Mouse (Mus musculus) ES-Bruce4 (cell line): Measurements from ENCODE around the gene Dusp23. TPM values are rescaled to one million over a fixed set of nuclear protein-coding genes. Genes with fewer than 3 reads are reported as not detected.

Experiments used
- H3K27ac ChIP-seq: 2 replicates; pipeline ENCODE4 v1.5.1; 2012; ENCODE audit warnings: low read length, inconsistent platforms; ENCODE audit not compliant: insufficient read depth
- H3K27me3 ChIP-seq: 2 replicates; pipeline ENCODE4 v1.6.1; 2012; ENCODE audit warnings: mild to moderate bottlenecking, low read length, inconsistent platforms; ENCODE audit not compliant: control insufficient read depth, poor library complexity, insufficient read depth, severe bottlenecking
- H3K36me3 ChIP-seq: 2 replicates; pipeline ENCODE4 v1.6.1; 2012; ENCODE audit warnings: inconsistent platforms, mild to moderate bottlenecking, low read length, moderate library complexity; ENCODE audit not compliant: control insufficient read depth, poor library complexity, insufficient read depth, severe bottlenecking
- H3K4me1 ChIP-seq: one replicate; pipeline ENCODE4 v1.8.1; 2011; ENCODE audit warnings: low read length; ENCODE audit not compliant: control insufficient read depth, insufficient read depth
- H3K4me3 ChIP-seq: 2 replicates; pipeline ENCODE4 v1.5.1; 2011; ENCODE audit warnings: low read depth, mild to moderate bottlenecking, low read length
- H3K9ac ChIP-seq: 2 replicates; pipeline ENCODE4 v1.6.1; 2012; ENCODE audit warnings: low read depth, mild to moderate bottlenecking, inconsistent platforms; ENCODE audit not compliant: poor library complexity, severe bottlenecking
- H3K9me3 ChIP-seq: replicated peaks from 2 replicates; pipeline ENCODE4 v1.6.1; 2012; ENCODE audit warnings: mild to moderate bottlenecking, low read length, inconsistent platforms; ENCODE audit not compliant: control insufficient read depth, poor library complexity, insufficient read depth, severe bottlenecking
- CTCF ChIP-seq: IDR thresholded peaks from one replicate; pipeline ENCODE4 v1.8.1; 2011; ENCODE audit warnings: low read depth, low read length
- EP300 ChIP-seq: IDR thresholded peaks from 2 replicates; pipeline ENCODE4 v1.6.1; 2011; ENCODE audit warnings: low read depth, low read length; ENCODE audit not compliant: insufficient read depth
- POLR2A ChIP-seq: IDR thresholded peaks from one replicate; pipeline ENCODE4 v1.8.1; 2011; ENCODE audit warnings: low read length; ENCODE audit not compliant: insufficient read depth
- polyA plus RNA-seq: library from polyadenylated mRNA; stranded (reverse); fragments of >200 nt; gene quantifications from 2 replicates; pipeline ENCODE4 v1.2.4, GENCODE M21; 2011; ENCODE audit warnings: low read depth; ENCODE audit not compliant: missing spikeins, insufficient read depth, insufficient read length

Dusp23 gene
- polyA plus RNA-seq, 1 experiment, result 2.4 TPM

DNA sequence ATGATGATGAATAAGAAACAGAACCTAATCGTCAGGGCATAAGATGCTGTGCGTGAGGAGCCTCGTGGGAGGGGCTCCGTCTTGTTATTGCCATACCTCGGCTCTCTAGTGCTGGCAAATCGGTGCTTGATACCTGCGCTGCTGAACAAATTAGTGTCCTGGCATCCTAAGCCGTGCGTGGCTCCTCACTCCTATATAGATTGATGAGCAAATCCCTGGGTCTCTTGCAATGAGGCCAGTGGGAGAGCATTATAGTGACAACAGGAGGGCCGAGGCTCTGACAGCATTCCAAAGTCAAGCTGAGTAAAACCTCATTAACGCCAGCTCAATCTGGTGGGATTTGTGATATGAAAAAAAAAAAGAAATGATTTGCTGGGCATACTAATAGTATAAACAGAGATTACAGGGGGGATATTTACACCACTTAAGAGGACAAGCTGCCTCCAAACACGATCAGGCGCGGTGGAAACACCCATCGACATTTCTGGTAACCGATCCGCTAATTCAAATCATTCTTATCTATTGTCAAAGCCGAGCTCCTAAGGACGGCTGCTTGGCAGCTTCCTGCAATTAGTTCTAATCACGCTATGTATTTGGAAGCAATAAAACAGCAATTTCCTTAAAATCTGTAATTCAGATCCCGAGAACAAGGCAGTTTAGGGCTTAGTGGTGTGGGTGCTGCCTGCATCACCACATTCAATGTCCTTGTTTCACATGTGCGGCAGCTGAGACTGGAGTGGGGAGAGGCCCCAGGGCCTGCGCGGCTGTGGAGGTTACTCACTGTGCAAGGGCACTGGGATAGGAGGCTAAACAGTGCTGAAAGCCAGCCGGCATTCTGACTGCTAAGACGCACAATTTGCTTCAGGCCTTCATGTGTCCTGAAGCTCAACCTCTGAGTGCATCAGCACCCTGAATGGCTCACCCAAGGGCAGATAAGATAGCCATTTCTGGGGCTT is 46.9 kb downstream of the Dusp23 start:
- TF ChIP-seq CTCF (no peak), POLR2A (no peak), EP300 (no peak)
- Histone ChIP-seq H3K9ac (no peak overlapping the region), H3K4me1 (no peaks in the 10 kb centered on the region), H3K9me3 (no peaks in the 10 kb centered on the region), H3K27me3 (no peaks in the 10 kb centered on the region), H3K4me3 (no peak overlapping the region), H3K36me3 (no peaks in the 10 kb centered on the region), H3K27ac (no peak overlapping the region)

DNA sequence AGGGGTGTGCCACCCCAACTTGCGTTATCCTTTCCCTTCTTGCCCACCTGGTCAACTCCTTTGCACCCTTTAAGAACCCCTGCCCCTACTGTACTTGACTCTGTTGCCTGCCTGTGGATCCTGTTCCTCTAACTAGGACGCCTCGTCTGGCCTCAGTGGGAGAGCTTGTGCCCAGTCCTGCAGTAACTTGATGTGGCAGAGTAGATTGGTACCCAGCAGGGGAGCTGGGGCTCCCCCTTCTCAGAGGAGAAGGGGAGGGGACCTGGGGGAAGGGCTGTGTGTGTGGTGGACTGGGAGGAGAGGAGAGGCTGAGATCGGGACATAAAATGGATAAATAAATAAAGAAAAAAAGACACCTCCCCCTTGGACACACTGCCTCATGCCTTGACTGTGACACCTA is 47.7 kb downstream of the Dusp23 start:
- Histone ChIP-seq H3K36me3 (no peaks in the 10 kb centered on the region), H3K9me3 (no peaks in the 10 kb centered on the region), H3K9ac (no peak overlapping the region), H3K4me1 (no peaks in the 10 kb centered on the region), H3K27ac (no peak overlapping the region), H3K27me3 (no peaks in the 10 kb centered on the region), H3K4me3 (no peak overlapping the region)
- TF ChIP-seq CTCF (no peak), POLR2A (no peak), EP300 (no peak)

DNA sequence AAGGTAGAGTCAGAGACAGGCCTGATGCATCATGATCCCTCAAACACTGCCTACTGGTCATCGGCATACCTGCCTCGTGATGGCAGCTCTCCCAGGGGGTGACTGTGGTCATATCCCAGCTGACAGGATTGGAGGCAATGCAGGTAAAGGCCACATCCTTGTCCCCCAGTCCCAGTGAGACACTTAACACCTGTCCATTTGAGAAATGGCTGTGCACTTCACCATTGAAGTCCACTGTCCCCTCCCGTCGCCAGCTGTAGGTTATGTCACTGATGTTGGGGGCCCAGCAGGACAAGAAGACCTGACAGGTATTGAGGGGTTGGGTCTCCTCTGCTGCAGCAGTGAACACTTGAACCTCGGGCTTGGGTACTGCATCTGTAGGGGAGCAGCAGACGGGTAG is 48.5 kb downstream of the Dusp23 start:
- H3K4me1 ChIP-seq, result no peaks in the 10 kb centered on the region
- H3K9ac ChIP-seq, result no peak overlapping the region
- TF ChIP-seq CTCF (no peak), EP300 (no peak), POLR2A (no peak)
- H3K9me3 ChIP-seq, result no peaks in the 10 kb centered on the region
- no peak overlapping the region for H3K27ac ChIP-seq
- no peak overlapping the region for H3K4me3 ChIP-seq
- no peaks in the 10 kb centered on the region for H3K36me3 ChIP-seq
- H3K27me3 ChIP-seq, result no peaks in the 10 kb centered on the region

GRCm38 (mm10) chr1:172582436-172582835 is 50.3 kb downstream of the Dusp23 start:
- Histone ChIP-seq H3K27ac (no peak overlapping the region), H3K36me3 (no peaks in the 10 kb centered on the region)
- TF ChIP-seq CTCF (no peak), EP300 (no peak), POLR2A (no peak)

More at GRCm38 (mm10) chr1:172582436-172582835, 50.3 kb downstream of the Dusp23 start:
- Histone ChIP-seq H3K9me3 (no peaks in the 10 kb centered on the region), H3K27me3 (no peaks in the 10 kb centered on the region), H3K9ac (no peak overlapping the region), H3K4me3 (no peak overlapping the region), H3K4me1 (no peaks in the 10 kb centered on the region)

Other genes starting within 250 kb of the Dusp23 start
- gene Slamf9, start 157.6 kb downstream of the Dusp23 start, polyA plus RNA-seq, result 0.46 and 0.85 TPM in 2 replicates
- gene Igsf9, start 151.2 kb downstream of the Dusp23 start, polyA plus RNA-seq, result 40.5 and 40.6 TPM in 2 replicates
- gene Tagln2, start 132.9 kb downstream of the Dusp23 start, polyA plus RNA-seq, result 269 and 312 TPM in 2 replicates
- 2.1 and 2.3 TPM in 2 replicates for gene Cfap45, start 112.2 kb downstream of the Dusp23 start, polyA plus RNA-seq
- gene Vsig8, start 77.0 kb downstream of the Dusp23 start, polyA plus RNA-seq, result 0.37 TPM in 1 of 2 replicates, not detected in the other
- gene Slamf8, start 42.4 kb downstream of the Dusp23 start, polyA plus RNA-seq, result not detected in 2 replicates
- not detected in 2 replicates for gene Fcrl6, start 30.4 kb downstream of the Dusp23 start, polyA plus RNA-seq
- gene Crp, start 65.1 kb upstream of the Dusp23 start, polyA plus RNA-seq, result not detected in 2 replicates